Mouse (Mus musculus) CH12.LX (cell line): ENCODE data around the gene Trim33.

Experiments used
- CTCF ChIP-seq, 2 experiments: IDR thresholded peaks in 1 of 2; conservative IDR thresholded peaks in 1 of 2; 2 replicates each; pipeline ENCODE4 v1.5.1; 2011 to 2012; ENCODE audit warnings: low read depth in 2 of 2, low read length in 2 of 2, improper control_type of control experiment in 1 of 2, inconsistent platforms in 1 of 2, mild to moderate bottlenecking in 1 of 2, moderate library complexity in 1 of 2
- ELF1 ChIP-seq: IDR thresholded peaks from 2 replicates; pipeline ENCODE4 v1.6.1; 2014; ENCODE audit warnings: low read depth, mild to moderate bottlenecking, inconsistent platforms, low read length, improper control_type of control experiment
- GABPA ChIP-seq: IDR thresholded peaks from 2 replicates; pipeline ENCODE4 v1.6.1; 2012; ENCODE audit warnings: low read depth, low read length, improper control_type of control experiment, inconsistent platforms; ENCODE audit not compliant: insufficient replicate concordance
- MYC ChIP-seq: IDR thresholded peaks from 2 replicates; pipeline ENCODE4 v1.6.1; 2011; ENCODE audit warnings: low read depth, mild to moderate bottlenecking, improper control_type of control experiment, low read length
- POLR2A ChIP-seq: IDR thresholded peaks from 2 replicates; pipeline ENCODE4 v1.6.1; 2011; ENCODE audit warnings: low read depth, mild to moderate bottlenecking, improper control_type of control experiment, low read length
- ZKSCAN1 ChIP-seq: IDR thresholded peaks from 2 replicates; pipeline ENCODE4 v1.6.1; 2012; ENCODE audit warnings: low read depth, inconsistent platforms, low read length, improper control_type of control experiment, borderline replicate concordance
- ZNF384 ChIP-seq: IDR thresholded peaks from 2 replicates; pipeline ENCODE4 v1.6.1; 2012; ENCODE audit warnings: low read depth, low read length, improper control_type of control experiment, inconsistent platforms

DNA sequence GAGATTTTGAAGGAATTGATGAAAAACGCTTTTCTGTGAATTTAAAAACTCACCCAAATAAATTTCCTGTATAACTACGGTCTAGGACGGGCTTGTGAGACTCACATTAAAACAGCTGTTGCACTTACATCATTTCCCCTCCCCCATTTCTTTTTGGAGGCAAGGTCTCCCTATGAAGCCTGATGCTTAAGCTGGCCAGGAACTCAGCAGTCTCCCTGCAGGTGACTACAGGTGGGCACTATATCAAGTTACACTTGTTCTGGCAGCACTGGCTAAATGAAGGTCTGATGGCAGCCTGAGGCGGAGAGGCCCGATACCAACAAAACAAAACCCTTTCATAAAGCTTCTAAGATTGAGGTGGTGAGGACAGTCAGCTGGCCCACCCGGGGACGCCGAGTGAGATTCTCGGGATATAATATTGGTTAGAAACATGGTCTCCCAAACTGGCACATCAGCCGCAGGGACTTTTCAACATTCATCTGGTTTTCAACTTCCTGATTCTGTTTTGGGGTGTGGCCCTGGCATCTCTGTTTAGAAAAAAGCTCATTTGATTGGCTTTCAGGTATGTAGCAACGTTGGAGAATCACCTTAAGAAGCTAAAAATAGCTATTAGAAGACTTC lies 422 bp upstream of the Trim33 start:
- TF ChIP-seq ZNF384 (no peak), ZKSCAN1 (no peak), CTCF (conservative IDR thresholded peaks at IDR 0.05 in 1 of 2, IDR thresholded peaks at IDR 0.05 in 1 of 2; ENCODE audit: low read depth in 2 of 2, low read length in 2 of 2) (no peak), GABPA (no peak), MYC (no peak), POLR2A (no peak), ELF1 (peak; percentile 10; the same call in 1 of the 2 replicates)
